Mouse (Mus musculus): ENCODE results near the gene Rnf207.

Rnf207 gene
- long read RNA-seq, experiment 1: 0 reads
- long read RNA-seq, experiment 2: 0 reads

GRCm38 (mm10) chr4:152318517-152319234, at the start of gene Rnf207:
Rnf207 (minus strand) TSS chr4:152318993.
- intact Hi-C loops (cut with DNase I): no loop called here

DNA sequence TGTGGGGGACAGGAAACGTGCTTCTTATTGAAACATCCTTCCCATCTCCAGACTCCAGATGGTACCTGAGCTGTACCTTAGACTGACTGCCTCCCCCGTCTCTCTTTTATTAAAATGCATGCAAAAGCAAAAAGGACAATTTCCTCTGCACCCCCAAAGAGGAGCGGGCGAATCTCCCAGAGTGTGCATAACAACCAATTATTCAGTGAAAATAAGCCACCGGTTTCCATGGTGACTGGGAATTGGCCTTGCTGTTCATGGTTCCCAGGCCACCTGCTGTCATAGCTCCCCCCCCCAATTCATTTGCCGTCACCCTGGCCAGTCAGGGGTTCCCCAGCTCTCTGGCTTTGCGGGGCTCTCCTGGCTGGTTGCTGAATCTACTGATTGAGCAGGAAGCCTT, 46.4 kb upstream of the Rnf207 start:
- intact Hi-C loops (cut with DNase I): no loop called here

DNA sequence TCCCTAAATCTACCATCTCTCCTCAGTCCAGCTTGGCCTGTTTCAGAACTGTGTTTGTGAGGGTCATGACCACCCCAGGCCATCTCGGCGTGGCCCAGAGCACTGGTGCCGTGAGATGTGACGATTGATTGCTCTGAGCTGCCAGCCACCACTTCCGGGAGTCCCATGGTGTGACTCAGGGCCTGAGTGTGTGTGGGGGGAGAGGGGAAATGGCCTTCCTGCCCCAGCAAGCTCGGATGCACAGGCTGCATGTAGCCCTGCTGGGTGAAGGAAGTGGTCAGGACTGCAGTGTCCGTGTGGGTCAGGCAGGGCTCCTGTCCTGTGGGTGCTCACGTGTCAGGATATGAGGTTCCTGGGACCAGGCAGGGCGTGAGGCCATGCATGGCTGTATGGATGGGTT, 43.4 kb upstream of the Rnf207 start:
- intact Hi-C loops (cut with DNase I): no loop called here

DNA sequence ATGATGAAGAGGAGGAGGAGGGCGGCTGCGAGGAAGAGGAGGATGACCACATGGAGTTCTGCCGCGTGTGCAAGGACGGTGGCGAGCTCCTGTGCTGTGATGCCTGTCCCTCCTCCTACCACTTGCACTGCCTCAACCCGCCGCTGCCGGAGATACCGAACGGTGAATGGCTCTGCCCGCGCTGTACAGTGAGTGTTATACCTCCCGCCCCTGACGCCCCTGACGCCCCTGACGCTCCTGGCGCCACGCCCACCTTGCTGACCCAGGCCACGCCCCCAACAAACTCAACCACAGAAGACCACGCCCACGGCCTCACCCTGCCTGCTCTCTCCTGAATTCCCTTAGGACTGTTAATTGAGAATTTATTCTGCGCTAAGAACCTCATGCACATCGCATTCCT, 42.1 kb upstream of the Rnf207 start:
- intact Hi-C loops (cut with DNase I): no loop called here

GRCm38 (mm10) chr4:152359700-152360099, 40.9 kb upstream of the Rnf207 start:
- intact Hi-C loops (cut with DNase I): no loop called here

- intact Hi-C loops (cut with DNase I): no loop called here
Observed at GRCm38 (mm10) chr4:152355672-152356071, 36.9 kb upstream of the Rnf207 start.

DNA sequence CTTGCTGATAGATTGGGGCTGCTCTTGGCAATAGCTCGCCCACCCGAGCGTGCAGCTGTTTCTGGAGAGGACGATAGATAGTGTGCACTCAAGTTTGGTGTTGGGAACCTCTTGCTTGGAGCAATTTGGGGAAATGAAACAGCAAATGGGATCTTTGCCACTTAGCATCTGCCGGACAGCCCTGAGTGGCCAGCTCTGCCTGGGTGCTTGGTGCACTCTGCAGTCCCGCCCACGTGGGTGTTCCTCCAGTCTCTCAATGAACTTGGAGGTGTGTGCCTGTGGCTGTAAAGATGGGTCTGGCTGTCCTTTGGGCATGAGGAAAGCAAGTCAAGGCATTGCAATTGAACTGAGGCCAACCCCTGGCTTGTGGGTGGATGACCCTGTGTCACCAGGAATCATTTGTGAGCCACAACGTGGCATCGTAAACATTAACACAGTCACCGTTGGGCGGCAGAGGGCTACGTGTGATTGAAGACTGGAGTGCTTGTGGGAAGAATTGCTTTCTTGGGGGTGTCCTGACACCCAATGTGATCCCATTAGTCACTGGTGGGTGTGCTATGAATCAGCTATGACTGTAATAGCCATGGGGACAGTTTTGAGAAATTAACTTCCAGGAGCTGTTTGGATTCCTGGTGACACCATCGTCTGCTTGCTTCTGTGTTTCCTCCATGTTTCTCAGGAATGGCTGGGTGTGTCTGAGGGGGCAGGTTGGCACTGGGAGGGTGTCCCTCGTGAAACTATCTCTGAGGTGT, 35.3 kb upstream of the Rnf207 start:
- intact Hi-C loops (cut with DNase I): no loop called here

DNA sequence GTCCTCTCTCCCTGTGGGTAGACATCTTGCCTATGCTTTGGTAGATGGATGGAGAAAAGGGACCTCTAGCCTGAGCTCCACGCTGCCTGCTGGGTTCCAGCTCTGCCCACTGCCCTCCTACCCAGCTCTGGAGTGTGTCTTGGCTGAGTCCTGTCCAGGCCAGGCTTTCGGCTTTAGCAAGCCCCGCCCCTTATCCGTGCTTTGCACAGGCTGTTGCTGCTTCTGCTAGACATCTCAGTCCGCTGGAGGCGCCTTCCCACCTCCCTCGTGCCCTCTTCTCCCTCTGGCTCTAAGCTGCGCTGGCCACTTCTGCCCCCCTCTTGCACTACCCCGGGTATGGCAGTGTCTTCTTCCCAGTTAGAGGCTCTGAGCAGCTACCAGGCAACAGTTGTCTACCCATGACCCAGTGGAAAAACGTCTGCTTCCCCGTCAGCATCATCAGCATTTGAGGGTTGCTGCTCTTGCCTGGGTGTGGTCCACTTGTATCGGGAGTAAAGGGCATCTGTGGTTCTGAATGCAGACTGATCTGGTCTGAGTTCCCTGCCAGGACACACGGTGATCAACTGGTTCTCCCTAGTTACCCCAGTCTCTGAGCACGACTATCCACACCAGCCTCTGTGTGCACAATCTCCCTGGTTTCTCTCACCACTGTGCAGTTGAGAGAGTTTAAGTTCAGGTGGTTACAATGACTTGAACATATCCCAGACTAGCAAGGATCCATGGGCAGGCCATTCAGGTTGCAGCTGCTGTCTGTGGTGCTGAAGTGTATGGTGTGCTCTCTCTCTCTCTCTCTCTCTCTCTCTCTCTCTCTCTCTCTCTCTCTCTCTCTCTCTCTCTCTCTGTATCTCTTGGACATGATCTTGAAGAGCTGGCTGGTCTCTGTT, 32.9 kb upstream of the Rnf207 start:
- intact Hi-C loops (cut with DNase I): no loop called here

DNA sequence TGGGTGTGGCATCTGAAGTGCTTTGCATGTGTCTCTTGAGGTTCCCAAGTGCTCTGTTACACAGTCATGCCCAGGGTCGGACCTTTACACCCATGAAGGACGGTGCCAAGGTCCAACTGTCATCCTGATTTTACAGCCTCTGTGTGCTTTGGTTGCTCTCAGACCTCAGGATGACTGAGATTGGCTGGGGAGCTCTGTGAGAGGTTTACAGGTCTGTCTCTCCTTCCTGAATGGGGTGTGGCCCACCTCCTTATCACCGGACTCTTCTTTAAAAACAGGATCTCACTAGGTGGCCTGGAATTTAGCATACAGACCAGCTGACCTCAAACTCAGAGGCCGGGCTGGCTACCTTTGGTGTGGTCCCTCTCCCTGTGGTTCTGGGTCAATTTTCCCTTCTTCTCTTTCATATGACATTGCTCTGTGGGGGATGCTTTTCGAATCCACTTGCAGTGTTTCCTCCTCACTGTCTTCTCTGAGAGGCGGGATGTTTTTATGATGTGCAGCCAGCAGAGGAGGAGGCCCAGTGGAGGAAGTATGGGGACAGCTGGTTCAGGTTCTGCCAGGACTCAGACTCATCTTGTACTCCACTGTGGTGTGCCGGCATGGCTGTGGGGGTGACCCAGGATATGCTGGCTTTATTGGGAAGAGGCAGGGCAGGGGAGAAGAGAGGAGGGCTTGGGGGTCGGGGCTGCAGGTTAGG, 32.1 kb upstream of the Rnf207 start:
- intact Hi-C loops (cut with DNase I): no loop called here

DNA sequence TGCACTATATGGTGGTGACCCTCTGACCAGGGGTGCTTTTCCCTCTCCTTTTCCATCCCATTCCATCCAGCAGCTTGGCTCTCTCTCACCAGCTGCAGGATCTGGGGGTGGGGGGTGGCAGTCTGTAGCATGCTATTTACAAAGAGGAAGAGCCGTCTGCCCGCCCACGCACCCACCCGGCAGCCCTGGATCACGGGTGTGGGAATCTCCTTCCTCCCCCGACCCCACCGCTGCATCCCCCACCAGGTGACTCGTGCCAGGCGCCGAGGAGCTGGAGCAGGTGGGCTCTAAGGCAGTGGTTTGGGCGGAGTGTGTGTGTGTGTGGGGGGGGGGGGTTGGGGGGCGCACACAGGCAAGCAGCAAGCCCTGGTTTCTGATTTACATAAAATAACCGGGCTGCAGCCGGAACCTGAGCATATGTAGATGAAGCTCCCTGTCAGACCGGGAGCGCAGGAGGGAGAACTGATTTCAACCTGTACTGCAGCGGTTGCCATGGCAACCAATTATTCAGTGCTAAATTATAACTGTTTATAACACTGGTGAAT, 31.1 kb upstream of the Rnf207 start:
- intact Hi-C loops (cut with DNase I): no loop called here

DNA sequence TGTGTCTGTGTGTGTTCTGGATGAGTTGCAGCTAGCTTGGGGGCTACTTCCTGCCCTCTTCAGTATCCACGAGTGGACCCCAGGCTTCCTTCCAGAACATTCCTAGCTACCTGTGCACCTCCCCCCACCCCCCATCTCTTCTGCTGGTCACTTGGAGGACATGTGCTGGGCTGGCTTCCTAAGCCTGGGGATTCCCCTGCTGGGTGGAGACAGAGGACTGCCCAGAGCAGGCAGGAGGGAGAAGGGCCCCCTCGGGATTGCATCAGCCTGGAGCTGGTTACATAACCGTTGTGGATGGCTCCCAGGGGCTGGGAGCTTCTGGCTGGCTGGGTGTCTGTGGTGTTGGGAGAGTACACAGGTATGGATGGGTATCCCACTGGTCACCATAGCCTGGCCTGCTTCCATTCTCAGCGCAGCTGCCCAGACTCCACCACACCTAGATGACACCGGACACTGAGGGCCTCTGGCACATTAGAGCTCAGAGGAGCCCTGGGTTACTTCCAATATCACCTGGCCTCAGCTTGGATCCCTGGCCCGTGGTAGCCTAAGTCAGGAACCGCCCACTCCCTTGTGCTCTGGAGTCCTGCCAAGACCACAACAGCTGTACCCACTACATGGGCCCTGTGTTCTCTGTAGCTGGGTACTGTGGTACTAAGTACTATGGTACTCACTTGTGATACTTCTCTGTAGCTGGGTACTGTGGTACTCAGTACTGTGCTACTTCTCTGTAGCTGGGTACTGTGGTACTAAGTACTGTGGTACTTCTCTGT, 26.5 kb upstream of the Rnf207 start:
- intact Hi-C loops (cut with DNase I): no loop called here

- intact Hi-C loops (cut with DNase I): no loop called here
Observed at GRCm38 (mm10) chr4:152344651-152345050, 25.9 kb upstream of the Rnf207 start.

GRCm38 (mm10) chr4:152343296-152343695, 24.5 kb upstream of the Rnf207 start:
- intact Hi-C loops (cut with DNase I): no loop called here

DNA sequence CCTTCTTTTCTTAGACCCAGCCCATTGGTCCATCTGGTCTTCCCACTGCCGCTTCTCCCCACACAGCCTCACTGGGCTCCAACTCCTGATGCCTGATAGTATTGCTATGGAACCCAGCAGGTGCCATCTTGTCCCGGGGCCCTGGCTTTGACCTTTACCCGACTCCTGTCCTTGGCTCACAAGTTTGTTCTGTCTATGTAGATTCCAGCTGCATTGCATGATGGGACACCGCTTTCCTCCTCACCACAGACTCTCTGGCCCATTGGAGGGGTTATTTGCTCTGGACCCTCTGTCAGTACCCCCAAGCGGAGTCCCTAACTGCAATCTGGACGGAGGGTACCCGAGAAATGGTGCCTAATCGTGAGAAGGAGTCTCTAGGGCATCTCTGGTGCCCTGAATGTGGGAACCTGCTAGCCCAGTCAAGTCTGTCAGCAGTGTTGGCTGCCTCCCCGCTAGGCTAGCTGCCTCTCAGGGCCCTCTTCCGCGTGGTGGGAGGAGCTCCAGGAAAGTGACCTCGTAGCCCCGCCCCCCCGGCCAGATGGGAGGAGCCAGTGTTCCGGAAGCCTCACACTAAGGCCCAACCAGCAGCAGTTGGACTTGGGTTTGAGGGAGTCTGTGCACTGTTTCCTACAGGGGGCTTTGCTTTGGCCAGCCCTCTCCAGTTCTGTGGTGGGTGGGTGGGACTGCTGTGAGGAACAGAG, 21.9 kb upstream of the Rnf207 start:
- intact Hi-C loops (cut with DNase I): no loop called here

- intact Hi-C loops (cut with DNase I): no loop called here
Observed at GRCm38 (mm10) chr4:152339293-152339790, 20.5 kb upstream of the Rnf207 start.

- intact Hi-C loops (cut with DNase I): no loop called here
Observed at GRCm38 (mm10) chr4:152338419-152339292, 19.9 kb upstream of the Rnf207 start, which contains the start of gene Chd5. Chd5 (plus strand) TSS chr4:152338651.

DNA sequence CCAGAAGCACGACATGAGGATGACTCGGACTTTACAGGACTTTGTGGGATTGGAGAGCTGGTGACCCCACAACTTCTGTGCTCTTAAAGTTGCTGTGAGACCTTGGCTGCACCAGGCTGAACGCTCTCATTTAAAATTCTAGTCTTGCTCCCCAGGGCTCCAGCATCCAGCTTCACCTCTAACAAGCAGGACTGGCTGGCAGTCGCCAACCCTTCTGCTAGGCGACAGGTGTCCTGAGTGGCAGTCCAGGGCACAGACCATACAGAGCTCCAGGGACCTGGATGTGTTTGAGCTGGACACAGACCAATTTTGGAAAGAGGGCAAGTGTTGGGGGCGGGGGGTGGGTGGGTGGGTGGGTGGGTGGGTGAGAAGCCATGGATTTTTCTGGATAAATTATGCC, 19.0 kb upstream of the Rnf207 start:
- intact Hi-C loops (cut with DNase I): no loop called here

DNA sequence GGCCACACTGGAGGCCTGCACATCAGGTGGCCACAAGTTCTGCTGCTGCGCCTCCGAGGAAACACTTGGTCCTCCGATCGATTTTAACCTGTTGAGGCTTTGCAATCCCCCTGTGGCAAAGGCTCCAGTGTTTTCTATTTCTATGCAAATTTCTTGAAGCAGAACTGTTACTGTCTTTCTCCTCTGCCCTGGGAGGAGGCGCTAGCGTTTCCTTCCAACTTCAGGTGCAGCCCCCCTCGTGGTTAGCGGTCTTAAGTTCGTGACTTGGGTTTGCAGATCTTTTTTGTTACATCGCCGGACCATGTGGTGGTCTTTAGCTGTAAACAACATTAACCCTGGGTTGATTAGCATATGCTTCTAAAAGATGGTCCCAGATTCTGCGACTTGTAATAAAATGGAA, 14.8 kb upstream of the Rnf207 start:
- intact Hi-C loops (cut with DNase I): loop anchor here (2.0 kb wide), 1 partner anchor 101 kb away; no protein-coding TSS in a partner anchor

All from adrenal gland (tissue).